Mouse (Mus musculus): ENCODE measurements at regions not wholly inside any gene's neighbourhood (a gene's known extent, or its start where the extent isn't known, plus 50 kb on each side); places are given as distances from the start of the nearest gene placed in this dataset.

- H3K9me3 ChIP-seq (replicated peaks) = no peaks in the 10 kb centered on the region
- ATAC-seq = no peak
- H3K9ac ChIP-seq = no peak overlapping the region
- H3K36me3 ChIP-seq = no peaks in the 10 kb centered on the region
- peak overlapping the region; percentile 15; the same call in 1 of the 2 replicates for H3K4me3 ChIP-seq
- H3K4me1 ChIP-seq = no peaks in the 10 kb centered on the region
- peaks cover 30% of the 10 kb centered on the region for H3K27me3 ChIP-seq (replicated peaks)
- no peak overlapping the region for H3K27ac ChIP-seq
- 7% methylated on average over 35 of the region's 42 CpGs for WGBS (ENCODE audit: insufficient replicate concordance)
- H3K4me2 ChIP-seq = peak overlapping the region; percentile 46
Observed at GRCm38 (mm10) chrX:53976273-53977135, 179.0 kb upstream of the Xlr start.

- no peak overlapping the region for H3K9ac ChIP-seq
- H3K27ac ChIP-seq = no peak overlapping the region
- H3K4me2 ChIP-seq = peak overlapping the region; percentile 46
- no peaks in the 10 kb centered on the region for H3K36me3 ChIP-seq
- no peaks in the 10 kb centered on the region for H3K4me1 ChIP-seq
- peaks cover 30% of the 10 kb centered on the region for H3K27me3 ChIP-seq (replicated peaks)
- ATAC-seq = no peak
- peak overlapping the region; percentile 21 for H3K4me3 ChIP-seq
- 6% methylated on average over 28 of the region's 28 CpGs for WGBS (ENCODE audit: insufficient replicate concordance)
- no peaks in the 10 kb centered on the region for H3K9me3 ChIP-seq (replicated peaks)
Observed at GRCm38 (mm10) chrX:53975545-53976272, 178.2 kb upstream of the Xlr start.

- Histone ChIP-seq H3K27me3 (replicated peaks) (peaks cover 30% of the 10 kb centered on the region), H3K27ac (no peak overlapping the region), H3K4me3 (peak overlapping the region; percentile 21), H3K9ac (no peak overlapping the region), H3K36me3 (no peaks in the 10 kb centered on the region), H3K4me2 (peak overlapping the region; percentile 46), H3K4me1 (no peaks in the 10 kb centered on the region), H3K9me3 (replicated peaks) (no peaks in the 10 kb centered on the region)
- no peak for ATAC-seq
- 13% methylated on average over 42 of the region's 52 CpGs for WGBS (ENCODE audit: insufficient replicate concordance)
Observed at GRCm38 (mm10) chrX:53974732-53975544, 177.4 kb upstream of the Xlr start.

All from liver, embryonic 12.5 days (tissue).